Mouse (Mus musculus) small intestine, adult 2 months (tissue): Measurements from ENCODE around the gene Cd59b. TPM values are rescaled to one million over a fixed set of nuclear protein-coding genes. Genes with fewer than 3 reads are reported as not detected.

Source experiments
- H3K27ac ChIP-seq: fragments of 200-500 bp; 2 replicates; pipeline ENCODE4 v1.5.1; 2012; ENCODE audit warnings: low read depth, low read length, control low read depth, inconsistent platforms; ENCODE audit not compliant: insufficient read depth
- H3K27me3 ChIP-seq: fragments of 200-500 bp; 2 replicates; pipeline ENCODE4 v1.6.1; 2012; ENCODE audit warnings: mild to moderate bottlenecking, moderate library complexity, low read length, inconsistent platforms; ENCODE audit not compliant: control insufficient read depth, insufficient read depth
- H3K36me3 ChIP-seq: fragments of 200-500 bp; 2 replicates; pipeline ENCODE4 v1.6.1; 2012; ENCODE audit warnings: mild to moderate bottlenecking, low read length, control low read depth, inconsistent platforms; ENCODE audit not compliant: control insufficient read depth, insufficient read depth
- H3K4me1 ChIP-seq: fragments of 200-500 bp; 2 replicates; pipeline ENCODE4 v1.6.1; 2012; ENCODE audit warnings: low read length, inconsistent platforms, mixed read lengths; ENCODE audit not compliant: control insufficient read depth, insufficient read depth, insufficient read length
- H3K4me3 ChIP-seq: fragments of 200-500 bp; 2 replicates; pipeline ENCODE4 v1.5.1; 2012; ENCODE audit warnings: low read depth, mild to moderate bottlenecking, control low read depth, inconsistent platforms, low read length, moderate library complexity
- CTCF ChIP-seq: fragments of 200-500 bp; IDR thresholded peaks from 2 replicates; pipeline ENCODE4 v1.5.1; 2012; ENCODE audit warnings: low read depth, mild to moderate bottlenecking, control low read depth, inconsistent platforms, low read length, moderate library complexity, mixed read lengths; ENCODE audit not compliant: insufficient replicate concordance, insufficient read length; ENCODE audit errors: extremely low read depth
- POLR2A ChIP-seq: fragments of 200-500 bp; IDR thresholded peaks from 2 replicates; pipeline ENCODE4 v1.6.1; 2012; ENCODE audit warnings: low read depth, mild to moderate bottlenecking, control low read depth, inconsistent platforms, low read length, moderate library complexity
- WGBS: fragments of 180-500 bp; shearing (Covaris S2); methylation state at CpG from one replicate; pipeline ENCODE4 v1.1.7; 2018; 5-methylcytosine and 5-hydroxymethylcytosine counted together
- polyA plus RNA-seq: library from polyadenylated mRNA; depleted of rRNA; stranded (reverse); fragments of >200 nt; gene quantifications from 2 replicates; pipeline ENCODE4 v1.2.3, GENCODE M21; 2012

Gene Cd59b
- polyA plus RNA-seq, 1 experiment, result 0.38 TPM

DNA sequence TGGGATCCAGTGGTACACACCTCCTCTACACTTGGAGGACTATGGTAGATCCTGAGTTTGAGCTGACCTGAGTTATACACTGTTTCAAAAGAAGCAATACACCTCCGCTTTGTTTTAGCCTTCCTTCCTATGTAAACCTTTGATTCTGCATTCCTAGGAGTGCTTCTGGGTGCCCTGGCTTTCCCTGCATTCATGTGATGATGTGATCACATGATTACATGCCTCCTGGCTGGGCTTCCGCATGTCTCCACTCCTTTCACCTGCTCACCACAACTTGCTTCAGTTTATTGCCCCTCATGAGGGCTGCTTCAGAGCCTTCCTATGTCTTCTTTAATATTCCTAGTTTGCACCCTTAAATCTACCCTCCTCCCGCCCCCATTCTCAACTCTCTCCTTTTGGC lies 37.6 kb upstream of the Cd59b start:
- H3K4me3 ChIP-seq, result no peak overlapping the region
- no peak overlapping the region for H3K27ac ChIP-seq
- H3K4me1 ChIP-seq, result peaks cover 4% of the 10 kb centered on the region
- WGBS, result 86% methylated on average over 3 of the region's 3 CpGs
- TF ChIP-seq CTCF, result no peak
- no peak for TF ChIP-seq POLR2A
- H3K27me3 ChIP-seq, result no peaks in the 10 kb centered on the region
- peaks cover 17% of the 10 kb centered on the region for H3K36me3 ChIP-seq

DNA sequence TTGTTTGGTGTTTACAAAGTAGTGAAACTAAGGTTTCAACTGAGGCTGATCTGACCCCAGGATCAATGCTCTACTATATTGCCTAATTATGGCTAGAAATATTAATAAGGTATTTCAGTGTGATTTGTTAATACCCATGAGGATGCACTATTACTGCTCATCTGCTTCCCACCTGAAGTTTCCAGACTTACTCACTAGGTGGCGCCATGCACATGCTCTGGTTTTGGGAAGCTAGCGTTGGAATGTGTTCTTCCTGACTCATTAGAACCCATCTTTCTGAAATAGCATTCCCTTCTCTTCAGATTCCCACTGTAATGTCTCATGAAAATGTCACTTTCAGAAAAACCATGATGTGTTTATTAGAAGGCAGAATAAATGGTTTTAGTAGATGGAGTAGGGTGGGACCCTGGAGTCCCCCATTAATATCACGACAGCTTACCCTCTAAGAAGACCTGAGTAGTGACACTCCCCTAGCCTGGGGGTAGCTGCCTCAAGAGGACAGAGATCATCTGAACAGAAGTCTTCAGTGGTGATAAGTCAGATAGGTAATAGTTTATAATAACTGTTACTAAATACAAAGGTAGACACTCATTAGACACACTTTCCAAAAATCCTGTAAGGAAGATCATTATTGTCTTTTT lies 34.7 kb upstream of the Cd59b start:
- TF ChIP-seq CTCF (no peak), POLR2A (no peak)
- WGBS, result 29% methylated on average over 3 of the region's 3 CpGs
- peaks cover 28% of the 10 kb centered on the region for H3K36me3 ChIP-seq

DNA sequence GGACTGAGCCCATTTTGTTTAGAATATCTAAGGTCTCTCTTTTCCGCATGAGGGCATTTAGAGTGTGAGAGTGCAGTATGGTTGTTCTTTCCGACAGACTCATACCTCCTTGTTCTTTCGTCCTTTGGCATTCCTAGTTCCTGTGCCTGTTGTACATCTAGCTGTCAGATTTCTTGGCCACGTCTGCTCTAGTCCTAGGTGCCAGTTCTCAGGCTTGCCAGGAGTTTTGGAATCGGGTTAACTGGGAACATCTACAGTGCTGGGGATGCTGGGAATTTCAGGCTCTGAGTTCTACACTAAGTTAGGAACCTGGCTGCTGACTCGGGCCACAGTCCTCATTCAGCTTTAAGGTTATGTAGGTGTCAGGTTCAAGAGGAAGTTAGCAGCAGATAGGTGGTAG lies 34.1 kb upstream of the Cd59b start:
- TF ChIP-seq POLR2A (no peak), CTCF (no peak)
- 74% methylated on average over 6 of the region's 6 CpGs for WGBS

More for the DNA sequence above, 34.7 kb upstream of the Cd59b start:
- no peaks in the 10 kb centered on the region for H3K27me3 ChIP-seq
- H3K4me3 ChIP-seq, result no peak overlapping the region
- H3K4me1 ChIP-seq, result no peaks in the 10 kb centered on the region
- H3K27ac ChIP-seq, result no peak overlapping the region

DNA sequence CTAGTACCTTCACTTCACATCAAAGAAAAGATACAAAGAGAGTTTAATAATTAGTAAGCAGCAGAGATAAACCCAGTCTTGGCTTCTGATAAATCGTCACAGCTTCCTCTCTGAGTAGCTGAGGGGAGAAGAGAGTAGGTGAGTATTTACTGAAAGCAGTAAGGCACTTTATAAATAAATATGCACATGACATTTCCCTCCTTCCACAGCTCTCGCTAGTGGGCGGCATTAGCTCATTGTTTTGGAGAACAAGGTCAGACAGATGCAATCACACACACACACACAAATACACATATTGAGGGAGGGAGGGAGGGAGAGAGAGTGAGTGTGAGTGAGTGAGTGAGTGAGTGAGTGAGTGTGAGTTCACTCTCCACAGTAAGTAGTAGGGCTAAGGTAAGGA lies 33.3 kb upstream of the Cd59b start:
- H3K4me1 ChIP-seq, result no peaks in the 10 kb centered on the region
- no peak for TF ChIP-seq CTCF
- no peak for TF ChIP-seq POLR2A
- H3K4me3 ChIP-seq, result no peak overlapping the region
- H3K27ac ChIP-seq, result no peak overlapping the region
- 31% methylated on average over 3 of the region's 3 CpGs for WGBS
- H3K36me3 ChIP-seq, result peaks cover 29% of the 10 kb centered on the region
- no peaks in the 10 kb centered on the region for H3K27me3 ChIP-seq

More for the DNA sequence above, 34.1 kb upstream of the Cd59b start:
- Histone ChIP-seq H3K27ac (no peak overlapping the region), H3K4me3 (no peak overlapping the region), H3K4me1 (no peaks in the 10 kb centered on the region), H3K27me3 (no peaks in the 10 kb centered on the region), H3K36me3 (peaks cover 29% of the 10 kb centered on the region)

DNA sequence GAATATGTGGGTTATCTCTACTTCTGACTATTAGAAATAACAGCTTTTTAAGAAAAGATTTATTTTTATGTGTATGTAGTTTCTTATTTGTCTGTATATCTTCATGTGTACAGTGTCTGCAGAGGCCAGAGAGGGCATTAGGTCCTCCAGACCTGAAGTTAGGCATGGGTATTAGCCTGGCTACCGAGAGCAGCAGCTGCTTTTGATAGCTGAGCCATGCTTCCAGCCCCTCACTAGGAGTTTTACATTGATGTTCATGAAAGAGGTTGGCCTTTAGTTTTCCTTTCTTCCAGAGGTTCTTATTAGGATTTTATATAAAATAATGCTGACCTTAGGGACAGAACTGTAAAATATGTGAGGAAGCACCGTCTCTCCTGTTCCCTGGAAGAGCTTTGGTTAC lies 31.4 kb upstream of the Cd59b start:
- TF ChIP-seq POLR2A, result no peak
- no peak for TF ChIP-seq CTCF
- Histone ChIP-seq H3K27ac (no peak overlapping the region), H3K4me3 (no peak overlapping the region), H3K4me1 (no peaks in the 10 kb centered on the region), H3K36me3 (peaks cover 24% of the 10 kb centered on the region), H3K27me3 (no peaks in the 10 kb centered on the region)
- WGBS, result 84% methylated on average over 2 of the region's 2 CpGs

DNA sequence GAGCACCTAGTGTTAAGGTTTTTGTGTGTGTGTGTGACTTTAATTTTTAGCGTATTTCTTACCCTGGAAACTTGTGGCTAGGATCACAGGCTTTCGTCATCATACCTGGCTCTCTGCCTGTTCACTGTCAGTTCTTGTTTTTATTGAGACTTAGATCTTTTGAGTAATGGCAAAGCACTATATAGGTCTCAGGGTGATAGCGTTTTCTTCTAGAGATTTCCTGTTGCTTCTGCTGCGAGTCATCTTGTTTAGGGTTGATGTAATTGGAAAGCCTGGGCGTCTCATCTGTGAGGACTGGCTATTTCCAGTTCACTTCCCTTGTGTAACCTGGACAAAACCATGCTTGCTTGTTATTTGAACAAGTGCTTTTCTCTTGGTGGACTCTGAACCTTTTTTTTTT lies 28.0 kb upstream of the Cd59b start:
- WGBS, result 20% methylated on average over 5 of the region's 5 CpGs
- H3K36me3 ChIP-seq, result peaks cover 24% of the 10 kb centered on the region
- H3K4me1 ChIP-seq, result no peaks in the 10 kb centered on the region
- no peak overlapping the region for H3K4me3 ChIP-seq
- H3K27ac ChIP-seq, result no peak overlapping the region
- TF ChIP-seq CTCF, result no peak
- no peak for TF ChIP-seq POLR2A
- H3K27me3 ChIP-seq, result no peaks in the 10 kb centered on the region

DNA sequence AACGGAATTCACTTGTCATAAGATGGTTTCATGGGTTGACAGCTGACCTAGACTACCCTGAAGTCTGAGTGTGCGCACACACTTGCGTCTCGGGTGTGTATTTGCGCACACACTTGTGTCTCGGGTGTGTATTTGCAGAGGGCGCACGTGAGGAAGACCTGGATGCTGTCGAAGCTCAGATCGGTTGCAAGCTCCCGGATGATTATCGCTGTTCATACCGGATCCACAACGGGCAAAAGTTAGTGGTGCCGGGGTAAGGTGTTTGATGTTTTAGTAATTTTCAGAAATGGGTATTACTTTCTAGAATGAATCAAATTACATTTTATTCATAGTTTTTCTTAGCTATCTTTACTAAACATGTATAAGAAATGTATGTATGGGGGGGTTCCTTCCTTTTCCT lies 26.9 kb upstream of the Cd59b start:
- Histone ChIP-seq H3K4me1 (no peaks in the 10 kb centered on the region), H3K27ac (no peak overlapping the region), H3K27me3 (no peaks in the 10 kb centered on the region), H3K4me3 (no peak overlapping the region), H3K36me3 (peaks cover 22% of the 10 kb centered on the region)
- TF ChIP-seq CTCF (no peak), POLR2A (no peak)
- WGBS, result 96% methylated on average over 15 of the region's 15 CpGs
